Mouse (Mus musculus): ENCODE data around the gene Rplp0. TPM values are rescaled to one million over a fixed set of nuclear protein-coding genes. Genes with fewer than 3 reads are reported as not detected.
"Not testable (repeated sequence)": the region's sequence is repeated elsewhere in the genome, so short reads cannot be mapped to it uniquely, and the experiment has no call there.

The Rplp0 gene
- polyA plus RNA-seq, 1 experiment: 2,254 TPM

GRCm38 (mm10) chr5:115572679-115573535, 13.6 kb downstream of the Rplp0 start:
- DNase-seq (ENCODE audit: low read depth): peak; percentile 17
- TF ChIP-seq CTCF (IDR thresholded peaks at IDR 0.05; ENCODE audit: borderline replicate concordance, extremely low read depth, insufficient read depth, insufficient read length): no peak
- TF ChIP-seq POLR2A (IDR thresholded peaks at IDR 0.05; ENCODE audit: borderline replicate concordance, extremely low read depth, insufficient read depth, insufficient read length, poor library complexity, severe bottlenecking): no peak

GRCm38 (mm10) chr5:115574992-115575391, 15.7 kb downstream of the Rplp0 start:
- no peak for TF ChIP-seq POLR2A (IDR thresholded peaks at IDR 0.05; ENCODE audit: borderline replicate concordance, extremely low read depth, insufficient read depth, insufficient read length, poor library complexity, severe bottlenecking)
- no peak for TF ChIP-seq CTCF (IDR thresholded peaks at IDR 0.05; ENCODE audit: borderline replicate concordance, extremely low read depth, insufficient read depth, insufficient read length)
- DNase-seq (ENCODE audit: low read depth): no peak

- not testable (repeated sequence) for DNase-seq (ENCODE audit: low read depth)
Observed at GRCm38 (mm10) chr5:115577686-115578085, 18.4 kb downstream of the Rplp0 start.

- DNase-seq (ENCODE audit: low read depth): no peak
- TF ChIP-seq CTCF (IDR thresholded peaks at IDR 0.05; ENCODE audit: borderline replicate concordance, extremely low read depth, insufficient read depth, insufficient read length) (no peak), POLR2A (IDR thresholded peaks at IDR 0.05; ENCODE audit: borderline replicate concordance, extremely low read depth, insufficient read depth, insufficient read length, poor library complexity, severe bottlenecking) (no peak)
Observed at GRCm38 (mm10) chr5:115578922-115579321, 19.7 kb downstream of the Rplp0 start.

GRCm38 (mm10) chr5:115579363-115579762, 20.1 kb downstream of the Rplp0 start:
- no peak for TF ChIP-seq POLR2A (IDR thresholded peaks at IDR 0.05; ENCODE audit: borderline replicate concordance, extremely low read depth, insufficient read depth, insufficient read length, poor library complexity, severe bottlenecking)
- no peak for TF ChIP-seq CTCF (IDR thresholded peaks at IDR 0.05; ENCODE audit: borderline replicate concordance, extremely low read depth, insufficient read depth, insufficient read length)

GRCm38 (mm10) chr5:115580229-115581001, 21.1 kb downstream of the Rplp0 start:
- TF ChIP-seq POLR2A (IDR thresholded peaks at IDR 0.05; ENCODE audit: borderline replicate concordance, extremely low read depth, insufficient read depth, insufficient read length, poor library complexity, severe bottlenecking) (no peak), CTCF (IDR thresholded peaks at IDR 0.05; ENCODE audit: borderline replicate concordance, extremely low read depth, insufficient read depth, insufficient read length) (no peak)
- DNase-seq (ENCODE audit: low read depth): no peak

More at GRCm38 (mm10) chr5:115579363-115579762, 20.1 kb downstream of the Rplp0 start:
- no peak for DNase-seq (ENCODE audit: low read depth)

DNA sequence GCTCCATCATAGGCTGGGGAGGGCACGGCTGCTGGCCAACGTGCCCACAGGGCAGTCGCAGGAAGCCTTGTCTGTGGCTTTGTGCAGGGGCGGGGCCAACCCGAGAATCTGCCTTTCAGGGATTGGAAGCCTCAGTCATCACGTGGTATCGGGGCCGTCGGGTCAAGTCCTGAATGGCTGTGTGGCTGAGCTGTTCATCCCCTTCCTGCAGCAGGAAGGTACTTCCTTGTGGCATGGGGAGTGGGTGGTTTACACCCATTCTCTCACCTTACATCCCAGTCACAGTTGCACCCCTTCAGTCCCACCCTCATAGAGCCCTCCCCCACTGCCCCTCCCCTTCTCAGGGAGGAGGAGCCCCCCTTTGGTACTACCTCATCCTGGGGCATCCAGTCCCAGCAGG, 22.4 kb downstream of the Rplp0 start:
- no peak for DNase-seq (ENCODE audit: low read depth)
- no peak for TF ChIP-seq POLR2A (IDR thresholded peaks at IDR 0.05; ENCODE audit: borderline replicate concordance, extremely low read depth, insufficient read depth, insufficient read length, poor library complexity, severe bottlenecking)
- no peak for TF ChIP-seq CTCF (IDR thresholded peaks at IDR 0.05; ENCODE audit: borderline replicate concordance, extremely low read depth, insufficient read depth, insufficient read length)

GRCm38 (mm10) chr5:115585616-115586015, 26.3 kb downstream of the Rplp0 start:
- TF ChIP-seq POLR2A (IDR thresholded peaks at IDR 0.05; ENCODE audit: borderline replicate concordance, extremely low read depth, insufficient read depth, insufficient read length, poor library complexity, severe bottlenecking): no peak
- TF ChIP-seq CTCF (IDR thresholded peaks at IDR 0.05; ENCODE audit: borderline replicate concordance, extremely low read depth, insufficient read depth, insufficient read length): no peak
- DNase-seq (ENCODE audit: low read depth): no peak

- DNase-seq (ENCODE audit: low read depth): peak; percentile 64
Observed at GRCm38 (mm10) chr5:115586166-115586565, 26.9 kb downstream of the Rplp0 start.

DNA sequence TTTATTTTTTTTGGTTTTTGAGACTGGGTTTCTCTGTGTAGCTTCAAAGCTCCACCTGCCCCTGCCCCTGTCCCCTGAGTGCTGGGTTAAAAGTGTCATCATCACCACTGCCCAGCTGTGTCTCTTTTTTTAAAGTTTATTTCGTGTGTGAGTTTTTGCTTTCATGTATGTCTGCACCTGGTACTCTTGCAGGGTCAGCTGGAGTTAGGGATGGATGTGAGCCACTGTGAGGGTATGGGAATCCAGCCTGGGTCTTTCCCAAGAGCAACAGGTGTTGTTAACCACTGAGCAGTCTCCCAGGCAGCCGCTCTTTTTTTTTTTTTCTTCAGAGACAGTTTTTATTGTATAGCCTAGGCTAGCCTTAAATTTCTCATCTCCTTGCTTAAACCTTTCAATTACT, 27.5 kb downstream of the Rplp0 start:
- TF ChIP-seq CTCF (IDR thresholded peaks at IDR 0.05; ENCODE audit: borderline replicate concordance, extremely low read depth, insufficient read depth, insufficient read length): no peak
- TF ChIP-seq POLR2A (IDR thresholded peaks at IDR 0.05; ENCODE audit: borderline replicate concordance, extremely low read depth, insufficient read depth, insufficient read length, poor library complexity, severe bottlenecking): no peak
- no peak for DNase-seq (ENCODE audit: low read depth)

More at GRCm38 (mm10) chr5:115586166-115586565, 26.9 kb downstream of the Rplp0 start:
- TF ChIP-seq POLR2A (IDR thresholded peaks at IDR 0.05; ENCODE audit: borderline replicate concordance, extremely low read depth, insufficient read depth, insufficient read length, poor library complexity, severe bottlenecking): no peak
- TF ChIP-seq CTCF (IDR thresholded peaks at IDR 0.05; ENCODE audit: borderline replicate concordance, extremely low read depth, insufficient read depth, insufficient read length): no peak

GRCm38 (mm10) chr5:115591028-115591427, 31.8 kb downstream of the Rplp0 start:
- DNase-seq (ENCODE audit: low read depth): no peak
- TF ChIP-seq POLR2A (IDR thresholded peaks at IDR 0.05; ENCODE audit: borderline replicate concordance, extremely low read depth, insufficient read depth, insufficient read length, poor library complexity, severe bottlenecking): no peak
- no peak for TF ChIP-seq CTCF (IDR thresholded peaks at IDR 0.05; ENCODE audit: borderline replicate concordance, extremely low read depth, insufficient read depth, insufficient read length)
